Mouse (Mus musculus): Measurements from ENCODE around the gene Wdr5. TPM values are rescaled to one million over a fixed set of nuclear protein-coding genes. Genes with fewer than 3 reads are reported as not detected.
"Not testable (repeated sequence)": the region's sequence is repeated elsewhere in the genome, so short reads cannot be mapped to it uniquely, and the experiment has no call there.

The Wdr5 gene
- polyA plus RNA-seq, 1 experiment from 2014 or later: 51.3 TPM

- H3K27ac ChIP-seq: no peak within 1 kb of the TSS
- no peaks in the 10 kb centered on the region for H3K27me3 ChIP-seq (replicated peaks)
- H3K9ac ChIP-seq: no peak within 1 kb of the TSS
- 63% methylated on average over 4 of the region's 4 CpGs for WGBS
- H3K36me3 ChIP-seq: no peaks in the 10 kb centered on the region
- no peak for ATAC-seq (ENCODE audit: low FRiP score, low read depth)
- H3K4me1 ChIP-seq: no peaks in the 10 kb centered on the region
- no peaks in the 10 kb centered on the region for H3K9me3 ChIP-seq
- no peak within 1 kb of the TSS for H3K4me2 ChIP-seq (replicated peaks)
- no peak within 1 kb of the TSS for H3K4me3 ChIP-seq
These were observed 7.4 kb upstream of the Wdr5 start, which contains the start of gene Brd3 for GRCm38 (mm10) chr2:27507562-27507961. Gene Brd3, minus strand, starts transcription at chr2:27507662.

- no peaks in the 10 kb centered on the region for H3K36me3 ChIP-seq
- no peak overlapping the region for H3K4me3 ChIP-seq
- no peak overlapping the region for H3K9ac ChIP-seq
- H3K27ac ChIP-seq: no peak overlapping the region
- H3K4me1 ChIP-seq: peaks cover 8% of the 10 kb centered on the region
- no peak overlapping the region for H3K4me2 ChIP-seq (replicated peaks)
- no peaks in the 10 kb centered on the region for H3K27me3 ChIP-seq (replicated peaks)
- H3K9me3 ChIP-seq: no peaks in the 10 kb centered on the region
- ATAC-seq (ENCODE audit: low FRiP score, low read depth): no peak
- 96% methylated on average over 7 of the region's 7 CpGs for WGBS
These were observed 4.3 kb upstream of the Wdr5 start for GRCm38 (mm10) chr2:27510706-27511105.

- no peak overlapping the region for H3K4me2 ChIP-seq (replicated peaks)
- H3K4me1 ChIP-seq: peaks cover 26% of the 10 kb centered on the region
- H3K9me3 ChIP-seq: no peaks in the 10 kb centered on the region
- H3K4me3 ChIP-seq: no peak overlapping the region
- no peak overlapping the region for H3K27ac ChIP-seq
- H3K27me3 ChIP-seq (replicated peaks): no peaks in the 10 kb centered on the region
- no peaks in the 10 kb centered on the region for H3K36me3 ChIP-seq
- no peak for ATAC-seq (ENCODE audit: low FRiP score, low read depth)
- WGBS: 95% methylated on average over 3 of the region's 3 CpGs
- no peak overlapping the region for H3K9ac ChIP-seq
These were observed 2.0 kb upstream of the Wdr5 start for GRCm38 (mm10) chr2:27512909-27513308.

- WGBS: 75% methylated on average over 5 of the region's 5 CpGs
- no peak for ATAC-seq (ENCODE audit: low FRiP score, low read depth)
- H3K4me2 ChIP-seq (replicated peaks): peak overlapping the region; percentile 96
These were observed 1.1 kb upstream of the Wdr5 start for GRCm38 (mm10) chr2:27513861-27514260.

GRCm38 (mm10) chr2:27515341-27516166 lies 597 bp downstream of the Wdr5 start:
- Histone ChIP-seq H3K4me2 (replicated peaks) (peak overlapping the region; percentile 96), H3K4me3 (peak overlapping the region; percentile 95), H3K27ac (0 out of 2 replicates have a peak overlapping the region, but pooled peaks have one; percentile 8), H3K36me3 (peaks cover 21% of the 10 kb centered on the region), H3K27me3 (replicated peaks) (no peaks in the 10 kb centered on the region), H3K9ac (peak overlapping the region; percentile 93), H3K4me1 (peaks cover 26% of the 10 kb centered on the region), H3K9me3 (no peaks in the 10 kb centered on the region)
- WGBS: 1% methylated on average over 39 of the region's 40 CpGs
- ATAC-seq (ENCODE audit: low FRiP score, low read depth): peak; percentile 64; the same call in 1 of the 2 replicates

More at GRCm38 (mm10) chr2:27513861-27514260, 1.1 kb upstream of the Wdr5 start:
- Histone ChIP-seq H3K27me3 (replicated peaks) (no peaks in the 10 kb centered on the region), H3K4me3 (peak overlapping the region; percentile 95), H3K36me3 (peaks cover 5% of the 10 kb centered on the region), H3K9me3 (no peaks in the 10 kb centered on the region), H3K27ac (no peak overlapping the region), H3K4me1 (peaks cover 26% of the 10 kb centered on the region), H3K9ac (peak overlapping the region; percentile 93; the same call in 1 of the 2 replicates)

GRCm38 (mm10) chr2:27516289-27516688 lies 1.3 kb downstream of the Wdr5 start:
- H3K9ac ChIP-seq: peak overlapping the region; percentile 93
- ATAC-seq (ENCODE audit: low FRiP score, low read depth): no peak
- H3K4me2 ChIP-seq (replicated peaks): peak overlapping the region; percentile 96
- WGBS: 13% methylated on average over 1 of the region's 1 CpGs
- no peaks in the 10 kb centered on the region for H3K27me3 ChIP-seq (replicated peaks)
- peak overlapping the region; percentile 95; the same call in 1 of the 2 replicates for H3K4me3 ChIP-seq
- peaks cover 26% of the 10 kb centered on the region for H3K36me3 ChIP-seq
- H3K27ac ChIP-seq: no peak overlapping the region
- H3K4me1 ChIP-seq: peaks cover 26% of the 10 kb centered on the region
- no peaks in the 10 kb centered on the region for H3K9me3 ChIP-seq

- H3K4me1 ChIP-seq: peaks cover 26% of the 10 kb centered on the region
- ATAC-seq (ENCODE audit: low FRiP score, low read depth): no peak
- no peaks in the 10 kb centered on the region for H3K9me3 ChIP-seq
- H3K36me3 ChIP-seq: peaks cover 40% of the 10 kb centered on the region
- H3K27ac ChIP-seq: no peak overlapping the region
- H3K9ac ChIP-seq: no peak overlapping the region
- no peaks in the 10 kb centered on the region for H3K27me3 ChIP-seq (replicated peaks)
- no peak overlapping the region for H3K4me2 ChIP-seq (replicated peaks)
- WGBS: 93% methylated on average over 3 of the region's 3 CpGs
- H3K4me3 ChIP-seq: no peak overlapping the region
These were observed 3.3 kb downstream of the Wdr5 start for GRCm38 (mm10) chr2:27518283-27518682.

GRCm38 (mm10) chr2:27538455-27539330 lies 23.7 kb downstream of the Wdr5 start:
- not testable (repeated sequence) for H3K4me1 ChIP-seq; H3K9ac ChIP-seq; H3K9me3 ChIP-seq; H3K27me3 ChIP-seq (replicated peaks); H3K4me3 ChIP-seq; H3K27ac ChIP-seq; ATAC-seq (ENCODE audit: low FRiP score, low read depth)
- H3K4me2 ChIP-seq (replicated peaks): peak overlapping the region; percentile 70
- 70% methylated on average over 5 of the region's 5 CpGs for WGBS
- H3K36me3 ChIP-seq: peaks cover 32% of the 10 kb centered on the region

GRCm38 (mm10) chr2:27539336-27539735 lies 24.4 kb downstream of the Wdr5 start:
- H3K27me3 ChIP-seq (replicated peaks): no peaks in the 10 kb centered on the region
- H3K9ac ChIP-seq: no peak overlapping the region
- 27% methylated on average over 5 of the region's 5 CpGs for WGBS

GRCm38 (mm10) chr2:27539772-27540514 lies 25.0 kb downstream of the Wdr5 start:
- Histone ChIP-seq H3K9ac (peak overlapping the region; percentile 51), H3K4me2 (replicated peaks) (peak overlapping the region; percentile 70), H3K9me3 (no peaks in the 10 kb centered on the region), H3K4me1 (peaks cover 8% of the 10 kb centered on the region), H3K27ac (peak overlapping the region; percentile 46), H3K4me3 (peak overlapping the region; percentile 36), H3K36me3 (peaks cover 19% of the 10 kb centered on the region), H3K27me3 (replicated peaks) (no peaks in the 10 kb centered on the region)
- peak; percentile 98 for ATAC-seq (ENCODE audit: low FRiP score, low read depth)
- under 1% methylated on average over 46 of the region's 46 CpGs for WGBS

More at GRCm38 (mm10) chr2:27539336-27539735, 24.4 kb downstream of the Wdr5 start:
- ATAC-seq (ENCODE audit: low FRiP score, low read depth): no peak
- H3K4me2 ChIP-seq (replicated peaks): peak overlapping the region; percentile 70
- peaks cover 8% of the 10 kb centered on the region for H3K4me1 ChIP-seq
- no peaks in the 10 kb centered on the region for H3K9me3 ChIP-seq
- no peak overlapping the region for H3K4me3 ChIP-seq
- H3K27ac ChIP-seq: no peak overlapping the region
- peaks cover 25% of the 10 kb centered on the region for H3K36me3 ChIP-seq

GRCm38 (mm10) chr2:27540515-27540836 lies 25.5 kb downstream of the Wdr5 start:
- H3K36me3 ChIP-seq: peaks cover 14% of the 10 kb centered on the region
- no peaks in the 10 kb centered on the region for H3K27me3 ChIP-seq (replicated peaks)
- no peaks in the 10 kb centered on the region for H3K9me3 ChIP-seq
- H3K4me2 ChIP-seq (replicated peaks): peak overlapping the region; percentile 70
- H3K9ac ChIP-seq: peak overlapping the region; percentile 51
- H3K4me3 ChIP-seq: peak overlapping the region; percentile 36
- H3K27ac ChIP-seq: peak overlapping the region; percentile 46
- peak; percentile 56 for ATAC-seq (ENCODE audit: low FRiP score, low read depth)
- peaks cover 8% of the 10 kb centered on the region for H3K4me1 ChIP-seq
- WGBS: 34% methylated on average over 10 of the region's 10 CpGs

Data from neural tube, embryonic 12.5 days (tissue).